Mouse (Mus musculus): ENCODE results near the gene Rab10.

Rab10 gene

GRCm38 (mm10) chr12:3291849-3292248 lies 17.9 kb downstream of the Rab10 start:
- no peak for DNase-seq

DNA sequence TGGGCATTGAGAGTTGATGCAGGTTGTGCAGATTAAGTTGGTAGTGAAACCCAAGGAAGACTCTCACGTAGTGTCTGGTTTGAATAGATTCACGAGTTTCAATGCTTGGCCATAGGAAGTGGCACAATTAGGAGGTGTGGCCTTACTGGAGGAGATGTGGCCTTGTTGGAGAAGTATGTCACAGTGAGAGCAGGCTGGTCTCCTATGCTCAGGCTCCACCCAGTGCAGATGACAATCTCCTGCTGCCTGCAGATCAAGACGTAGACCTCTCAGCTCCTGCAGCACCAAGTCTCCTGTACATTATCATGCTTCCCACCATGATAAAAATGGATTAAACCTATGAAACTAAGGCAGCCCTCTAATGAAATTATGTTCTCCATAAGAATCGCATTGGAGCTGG lies 18.7 kb downstream of the Rab10 start:
- DNase-seq, result no peak

- DNase-seq, result no peak
Measured at GRCm38 (mm10) chr12:3288440-3288839, 21.3 kb downstream of the Rab10 start.

DNA sequence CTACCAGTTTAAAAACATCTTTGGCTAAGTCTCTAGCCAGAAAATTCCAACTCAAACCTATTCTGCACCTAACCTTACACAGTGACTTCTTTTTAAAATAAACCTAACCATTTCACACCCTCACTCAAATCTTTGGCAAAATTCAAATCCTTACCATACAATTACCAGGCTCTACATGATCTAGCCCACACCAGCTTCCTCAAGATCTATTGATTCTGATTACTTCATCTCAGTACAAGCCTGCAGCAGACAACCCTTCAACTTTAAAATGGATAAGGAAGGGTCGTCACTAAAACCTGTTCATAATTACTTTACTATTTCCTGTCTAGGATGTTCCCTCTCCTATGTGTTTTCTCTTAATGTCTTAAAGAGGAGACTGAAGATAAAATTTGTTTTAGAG lies 23.9 kb downstream of the Rab10 start:
- DNase-seq, result no peak

DNA sequence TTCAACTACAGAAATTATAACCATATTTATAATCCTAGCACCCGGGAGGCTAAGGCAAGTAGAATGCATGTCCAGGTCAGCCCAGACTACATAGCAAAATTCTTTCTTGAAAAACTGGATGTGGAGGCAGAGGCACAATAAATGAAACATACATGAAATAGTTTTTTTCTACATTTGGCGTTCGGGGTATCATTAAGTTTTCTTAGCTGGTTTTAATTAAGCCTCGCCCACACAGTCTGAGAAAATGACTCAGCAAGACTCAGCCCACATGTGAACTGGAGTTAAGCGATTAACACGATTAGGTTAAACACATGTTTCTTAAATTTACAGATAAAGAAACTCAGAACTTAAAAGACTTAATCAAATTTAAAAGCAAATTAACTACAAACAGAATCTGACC lies 24.4 kb downstream of the Rab10 start:
- DNase-seq, result no peak

GRCm38 (mm10) chr12:3284463-3284862 lies 25.3 kb downstream of the Rab10 start:
- no peak for DNase-seq

- no peak for DNase-seq
Measured at GRCm38 (mm10) chr12:3283829-3284440, 25.8 kb downstream of the Rab10 start.

DNA sequence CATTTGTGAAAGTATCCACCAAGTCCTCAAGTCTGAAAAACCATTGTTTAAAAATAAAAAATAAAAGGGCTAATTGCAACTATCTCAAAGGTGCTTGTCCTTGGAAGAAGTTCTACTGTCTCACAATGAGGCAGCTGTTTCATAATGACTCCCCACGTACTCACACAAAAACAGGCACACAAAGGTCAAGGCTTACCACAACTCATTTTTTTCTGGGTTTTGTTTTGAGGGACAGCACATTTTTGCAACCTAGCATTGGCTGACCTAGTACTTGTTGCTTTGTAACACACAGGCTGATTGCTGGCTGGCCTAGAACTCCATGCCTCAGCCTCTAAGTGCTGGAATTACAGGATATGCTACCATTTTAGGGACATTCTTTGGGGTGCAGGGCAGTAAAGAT lies 26.8 kb downstream of the Rab10 start:
- no peak for DNase-seq

DNA sequence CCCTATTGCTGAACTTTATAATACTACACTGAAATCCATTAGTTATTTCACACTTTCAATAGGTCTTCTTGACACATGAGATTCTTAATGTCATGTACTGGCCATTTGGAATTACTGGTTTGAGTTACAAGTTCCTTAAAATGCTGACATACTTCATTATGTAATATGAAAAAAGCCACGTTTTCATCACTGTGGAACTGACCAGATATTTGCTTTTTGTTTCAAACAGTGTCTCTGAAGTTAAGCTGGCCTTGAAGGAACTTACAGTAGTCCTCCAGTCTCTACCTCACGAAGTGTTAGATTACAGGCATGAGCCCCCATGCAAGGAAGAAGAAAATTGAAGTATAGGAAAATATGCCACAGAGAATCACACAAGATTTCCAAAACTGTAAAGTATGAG lies 27.2 kb downstream of the Rab10 start:
- no peak for DNase-seq

- DNase-seq, result no peak
Measured at GRCm38 (mm10) chr12:3278880-3279339, 30.9 kb downstream of the Rab10 start.

- no peak for DNase-seq
Measured at GRCm38 (mm10) chr12:3270818-3271217, 39.0 kb downstream of the Rab10 start.

- no peak for DNase-seq
Measured at GRCm38 (mm10) chr12:3267397-3267796, 42.4 kb downstream of the Rab10 start.

GRCm38 (mm10) chr12:3265188-3265587 lies 44.6 kb downstream of the Rab10 start:
- no peak for DNase-seq

- no peak for DNase-seq
Measured at GRCm38 (mm10) chr12:3264449-3264848, 45.3 kb downstream of the Rab10 start.

- DNase-seq, result no peak
Measured at GRCm38 (mm10) chr12:3261596-3261995, 48.2 kb downstream of the Rab10 start.

- no peak for DNase-seq
Measured at GRCm38 (mm10) chr12:3255966-3256365, 53.8 kb downstream of the Rab10 start.

GRCm38 (mm10) chr12:3255435-3255834 lies 54.3 kb downstream of the Rab10 start:
- DNase-seq, result no peak

DNA sequence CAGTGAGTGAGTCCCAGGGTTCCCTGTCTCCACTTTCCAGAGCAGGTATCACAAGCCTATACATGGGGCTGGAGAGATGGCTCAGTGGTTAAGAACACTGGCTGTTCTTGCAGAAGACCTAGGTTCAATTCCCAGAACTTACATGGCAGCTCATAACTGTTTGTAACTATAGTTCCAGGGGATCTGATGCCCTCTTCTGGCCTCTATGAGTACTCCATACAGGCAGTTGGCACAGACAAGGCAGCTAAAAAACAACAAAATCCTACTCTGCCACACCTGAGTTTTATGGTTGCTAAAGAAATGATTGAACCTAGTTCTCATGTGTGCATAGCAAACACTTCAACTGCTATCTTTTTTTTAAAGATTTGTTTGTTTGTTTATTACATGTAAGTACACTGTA lies 56.2 kb downstream of the Rab10 start:
- no peak for DNase-seq

DNA sequence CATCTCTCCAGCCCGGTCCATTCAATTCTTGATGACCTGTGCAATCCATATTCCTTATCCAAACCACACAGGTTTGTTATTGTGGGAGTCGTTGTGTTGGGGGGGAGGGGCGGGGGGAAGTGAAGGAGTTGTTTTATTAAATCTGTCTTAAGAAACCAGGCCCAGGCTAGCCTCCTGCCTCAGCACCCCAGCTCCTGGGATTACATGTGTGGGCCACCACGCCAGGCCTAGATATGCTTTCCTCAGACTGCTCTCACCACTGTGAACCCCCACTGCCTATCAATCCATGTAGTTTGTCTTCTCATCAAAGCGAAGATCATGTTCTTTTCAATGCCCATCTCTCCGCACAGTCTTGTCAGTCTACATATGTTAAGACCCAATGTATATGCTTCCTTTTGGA lies 63.7 kb downstream of the Rab10 start:
- DNase-seq, result no peak

GRCm38 (mm10) chr12:3239544-3239943 lies 70.2 kb downstream of the Rab10 start:
- no peak for DNase-seq

GRCm38 (mm10) chr12:3238361-3239051 lies 71.3 kb downstream of the Rab10 start:
- DNase-seq, result no peak

- DNase-seq, result no peak
Measured at GRCm38 (mm10) chr12:3237799-3238198, 72.0 kb downstream of the Rab10 start.

DNA sequence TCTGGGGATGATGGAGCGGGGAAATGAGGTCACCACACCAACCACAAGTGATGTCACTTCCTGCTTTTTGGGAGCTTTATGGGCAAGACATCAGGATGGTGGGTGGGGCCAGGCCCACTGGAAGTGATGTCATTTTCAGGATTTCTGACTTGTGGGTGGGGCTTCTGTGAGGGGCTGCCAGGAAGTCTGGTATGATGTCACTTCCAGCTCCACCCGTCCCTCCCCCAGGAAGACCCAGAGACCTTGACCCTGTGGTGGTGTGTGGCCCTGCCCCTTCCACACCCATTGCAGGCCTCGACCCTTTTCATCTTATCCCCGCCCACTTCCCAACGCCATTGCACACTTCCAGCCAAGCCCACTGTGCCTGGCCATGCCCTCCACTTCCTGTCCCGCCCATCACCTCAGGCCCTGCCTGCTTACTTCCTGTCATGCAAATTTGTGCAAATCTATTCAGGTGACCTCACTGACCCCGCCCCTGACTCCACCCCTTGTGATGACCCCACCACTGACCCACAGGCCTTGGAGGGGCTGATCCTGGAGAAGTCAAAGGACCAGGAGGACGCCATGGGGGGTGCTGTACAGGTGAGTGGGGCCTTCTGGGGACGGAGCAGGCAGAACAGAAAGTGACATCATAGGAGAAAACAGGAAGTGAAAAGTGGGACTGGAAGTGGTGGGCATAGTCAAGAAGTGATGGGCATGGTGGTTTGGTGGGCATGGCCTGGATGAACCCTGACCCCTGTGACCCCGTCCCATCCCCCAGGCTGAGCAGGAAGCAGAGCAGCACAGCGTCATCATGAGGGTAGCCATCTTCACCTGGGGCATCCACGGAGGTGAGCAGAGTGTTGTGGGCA lies 72.7 kb downstream of the Rab10 start:
- peak; percentile 58 for DNase-seq

DNA sequence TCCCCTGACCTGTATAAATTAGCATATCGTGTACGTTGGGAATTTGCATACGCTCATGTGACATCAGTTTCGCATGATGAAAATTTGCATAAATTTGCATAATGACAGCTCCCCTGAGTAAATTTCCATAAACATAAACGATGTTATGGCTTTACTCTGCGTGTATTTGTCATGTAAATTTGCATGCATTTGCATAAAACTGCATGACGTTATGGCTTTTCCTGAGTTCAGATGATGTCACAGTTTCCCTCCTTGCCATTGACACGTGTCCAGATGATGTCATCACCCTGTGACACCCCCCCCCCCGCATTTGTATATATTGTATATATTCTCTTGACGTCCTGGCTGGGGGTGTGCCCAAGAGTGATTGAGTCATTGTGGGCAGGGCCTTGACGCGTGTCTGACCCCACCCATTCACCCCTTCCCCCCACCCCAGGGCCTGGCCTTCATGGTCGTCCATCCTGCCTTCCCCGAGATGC lies 73.6 kb downstream of the Rab10 start:
- peak; percentile 39 for DNase-seq

Measured in layer of hippocampus, adult 9-11 months (tissue).